Mouse (Mus musculus) left cerebral cortex, adult 8-10 months (tissue): ENCODE measurements around the gene Arhgap15. TPM values are rescaled to one million over a fixed set of nuclear protein-coding genes. Genes with fewer than 3 reads are reported as not detected.

ENCODE experiments used
- DNase-seq, 2 experiments: peaks; one replicate each; pipeline ENCODE4 v3.0.0; 2022; ENCODE audit warnings: low spot score in 2 of 2
- total RNA-seq, 4 experiments: library from RNA; stranded (reverse); gene quantifications; 2 replicates each; pipeline ENCODE4 v1.2.4; 2022

Gene Arhgap15
- total RNA-seq, 4 experiments from 2014 or later: 7.8 to 10.0 (median 8.8) TPM

GRCm38 (mm10) chr2:44152301-44152700, 403.7 kb downstream of the Arhgap15 start:
- DNase-seq: no peak

- no peak for DNase-seq
Observed at GRCm38 (mm10) chr2:44160358-44160757, 411.7 kb downstream of the Arhgap15 start.

- DNase-seq: no peak
Observed at GRCm38 (mm10) chr2:44165789-44166188, 417.2 kb downstream of the Arhgap15 start.

- no peak for DNase-seq
Observed at GRCm38 (mm10) chr2:44166716-44167115, 418.1 kb downstream of the Arhgap15 start.

- DNase-seq: no peak
Observed at GRCm38 (mm10) chr2:44184476-44184875, 435.9 kb downstream of the Arhgap15 start.

- DNase-seq: no peak
Observed at GRCm38 (mm10) chr2:44190749-44191148, 442.1 kb downstream of the Arhgap15 start.

- DNase-seq: no peak
Observed at GRCm38 (mm10) chr2:44192058-44192457, 443.4 kb downstream of the Arhgap15 start.

GRCm38 (mm10) chr2:44215506-44215905, 466.9 kb downstream of the Arhgap15 start:
- DNase-seq: peak in 1 of 2 experiments; percentile 43

- DNase-seq: no peak
Observed at GRCm38 (mm10) chr2:44217811-44218210, 469.2 kb downstream of the Arhgap15 start.

GRCm38 (mm10) chr2:44218317-44218716, 469.7 kb downstream of the Arhgap15 start:
- DNase-seq: no peak

- DNase-seq: no peak
Observed at GRCm38 (mm10) chr2:44221686-44222085, 473.1 kb downstream of the Arhgap15 start.

GRCm38 (mm10) chr2:44222176-44222753, 473.6 kb downstream of the Arhgap15 start:
- no peak for DNase-seq

- DNase-seq: no peak
Observed at GRCm38 (mm10) chr2:44234856-44235255, 486.2 kb downstream of the Arhgap15 start.

- DNase-seq: no peak
Observed at GRCm38 (mm10) chr2:44241657-44242454, 493.2 kb downstream of the Arhgap15 start.

GRCm38 (mm10) chr2:44242628-44243255, 494.1 kb downstream of the Arhgap15 start:
- DNase-seq: peak in 1 of 2 experiments; percentile 15

- DNase-seq: no peak
Observed at GRCm38 (mm10) chr2:44255343-44255742, 506.7 kb downstream of the Arhgap15 start.

- no peak for DNase-seq
Observed at GRCm38 (mm10) chr2:44257946-44258345, 509.3 kb downstream of the Arhgap15 start.

- no peak for DNase-seq
Observed at GRCm38 (mm10) chr2:44271455-44272346, 523.1 kb downstream of the Arhgap15 start.

- no peak for DNase-seq
Observed at GRCm38 (mm10) chr2:44272606-44273005, 524.0 kb downstream of the Arhgap15 start.

- DNase-seq: no peak
Observed at GRCm38 (mm10) chr2:44274425-44274824, 525.8 kb downstream of the Arhgap15 start.

- DNase-seq: no peak
Observed at GRCm38 (mm10) chr2:44286181-44286719, 537.6 kb downstream of the Arhgap15 start.
